Mouse (Mus musculus): ENCODE results near the gene Kansl3. TPM values are rescaled to one million over a fixed set of nuclear protein-coding genes. Genes with fewer than 3 reads are reported as not detected.

Gene Kansl3
- polyA plus RNA-seq (2015; fragmentation: Nextera tagmentation; extraction: Ambion mirVana): 40.6 and 41.9 TPM in 2 replicates

GRCm38 (mm10) chr1:36368969-36369645 is at the start of gene Kansl3:
Gene Kansl3, minus strand, starts transcription at chr1:36369181.
- Histone ChIP-seq H3K9ac (replicated peaks) (peak within 1 kb of the TSS; percentile 90), H3K4me3 (replicated peaks) (peak within 1 kb of the TSS; percentile 79), H3K4me1 (replicated peaks) (peaks cover 17% of the 10 kb centered on the region), H3K27ac (peak within 1 kb of the TSS; percentile 68; the same call in 1 of the 2 replicates), H3K4me2 (replicated peaks) (peak within 1 kb of the TSS; percentile 73), H3K27me3 (no peaks in the 10 kb centered on the region), H3K36me3 (peaks cover 13% of the 10 kb centered on the region), H3K9me3 (no peaks in the 10 kb centered on the region)
- WGBS: 3% methylated on average over 61 of the region's 61 CpGs
- ATAC-seq: peak; percentile 83

- no peak for ATAC-seq
- H3K36me3 ChIP-seq: no peaks in the 10 kb centered on the region
- no peak overlapping the region for H3K27ac ChIP-seq
- no peak overlapping the region for H3K4me3 ChIP-seq (replicated peaks)
- WGBS: 89% methylated on average over 6 of the region's 6 CpGs
- peaks cover 18% of the 10 kb centered on the region for H3K4me1 ChIP-seq (replicated peaks)
- no peaks in the 10 kb centered on the region for H3K27me3 ChIP-seq
- H3K4me2 ChIP-seq (replicated peaks): no peak overlapping the region
- no peaks in the 10 kb centered on the region for H3K9me3 ChIP-seq
- H3K9ac ChIP-seq (replicated peaks): no peak overlapping the region
Observed at GRCm38 (mm10) chr1:36404531-36404930, 35.5 kb upstream of the Kansl3 start.

GRCm38 (mm10) chr1:36401509-36401908 is 32.5 kb upstream of the Kansl3 start:
- Histone ChIP-seq H3K4me3 (replicated peaks) (no peak overlapping the region), H3K4me1 (replicated peaks) (peaks cover 18% of the 10 kb centered on the region), H3K27ac (peak overlapping the region; percentile 69), H3K9ac (replicated peaks) (no peak overlapping the region), H3K36me3 (no peaks in the 10 kb centered on the region), H3K4me2 (replicated peaks) (no peak overlapping the region), H3K27me3 (no peaks in the 10 kb centered on the region), H3K9me3 (no peaks in the 10 kb centered on the region)
- ATAC-seq: peak; percentile 90
- 37% methylated on average over 4 of the region's 4 CpGs for WGBS

GRCm38 (mm10) chr1:36397041-36397440 is 28.1 kb upstream of the Kansl3 start:
- no peaks in the 10 kb centered on the region for H3K9me3 ChIP-seq
- H3K36me3 ChIP-seq: no peaks in the 10 kb centered on the region
- no peak for ATAC-seq
- H3K27ac ChIP-seq: no peak overlapping the region
- no peak overlapping the region for H3K9ac ChIP-seq (replicated peaks)
- WGBS: 31% methylated on average over 6 of the region's 6 CpGs
- no peak overlapping the region for H3K4me3 ChIP-seq (replicated peaks)
- peaks cover 12% of the 10 kb centered on the region for H3K4me1 ChIP-seq (replicated peaks)
- no peaks in the 10 kb centered on the region for H3K27me3 ChIP-seq
- no peak overlapping the region for H3K4me2 ChIP-seq (replicated peaks)

GRCm38 (mm10) chr1:36379582-36379981 is 10.6 kb upstream of the Kansl3 start:
- Histone ChIP-seq H3K4me1 (replicated peaks) (no peaks in the 10 kb centered on the region), H3K27me3 (no peaks in the 10 kb centered on the region), H3K4me2 (replicated peaks) (no peak overlapping the region), H3K9ac (replicated peaks) (no peak overlapping the region), H3K27ac (no peak overlapping the region), H3K4me3 (replicated peaks) (no peak overlapping the region), H3K9me3 (no peaks in the 10 kb centered on the region), H3K36me3 (no peaks in the 10 kb centered on the region)
- WGBS: 61% methylated on average over 4 of the region's 4 CpGs
- no peak for ATAC-seq

- Histone ChIP-seq H3K4me1 (replicated peaks) (no peaks in the 10 kb centered on the region), H3K27me3 (no peaks in the 10 kb centered on the region), H3K36me3 (no peaks in the 10 kb centered on the region), H3K4me2 (replicated peaks) (no peak overlapping the region), H3K9me3 (no peaks in the 10 kb centered on the region), H3K9ac (replicated peaks) (no peak overlapping the region), H3K27ac (no peak overlapping the region), H3K4me3 (replicated peaks) (no peak overlapping the region)
- WGBS: 74% methylated on average over 6 of the region's 6 CpGs
- ATAC-seq: no peak
Observed at GRCm38 (mm10) chr1:36378880-36379279, 9.9 kb upstream of the Kansl3 start.

GRCm38 (mm10) chr1:36371934-36372845 is 3.2 kb upstream of the Kansl3 start, which contains the start of gene Fer1l5:
Gene Fer1l5, plus strand, starts transcription at chr1:36372291.
- H3K27me3 ChIP-seq: no peaks in the 10 kb centered on the region
- no peak for ATAC-seq
- no peak within 1 kb of the TSS for H3K27ac ChIP-seq
- H3K9ac ChIP-seq (replicated peaks): no peak within 1 kb of the TSS
- peaks cover 11% of the 10 kb centered on the region for H3K4me1 ChIP-seq (replicated peaks)
- H3K4me2 ChIP-seq (replicated peaks): no peak within 1 kb of the TSS
- no peak within 1 kb of the TSS for H3K4me3 ChIP-seq (replicated peaks)
- H3K9me3 ChIP-seq: no peaks in the 10 kb centered on the region
- H3K36me3 ChIP-seq: no peaks in the 10 kb centered on the region
- 79% methylated on average over 10 of the region's 10 CpGs for WGBS

- Histone ChIP-seq H3K4me1 (replicated peaks) (peaks cover 17% of the 10 kb centered on the region), H3K9ac (replicated peaks) (no peak overlapping the region)
Observed at GRCm38 (mm10) chr1:36370918-36371317, 1.9 kb upstream of the Kansl3 start.

GRCm38 (mm10) chr1:36368112-36368968 is 641 bp downstream of the Kansl3 start:
- Histone ChIP-seq H3K4me3 (replicated peaks) (peak overlapping the region; percentile 79), H3K4me2 (replicated peaks) (peak overlapping the region; percentile 73), H3K9ac (replicated peaks) (peak overlapping the region; percentile 90), H3K4me1 (replicated peaks) (peaks cover 17% of the 10 kb centered on the region), H3K36me3 (peaks cover 20% of the 10 kb centered on the region), H3K27me3 (no peaks in the 10 kb centered on the region), H3K27ac (peak overlapping the region; percentile 68; the same call in 1 of the 2 replicates), H3K9me3 (no peaks in the 10 kb centered on the region)
- peak; percentile 91 for ATAC-seq
- 5% methylated on average over 55 of the region's 55 CpGs for WGBS

More at GRCm38 (mm10) chr1:36370918-36371317, 1.9 kb upstream of the Kansl3 start:
- Histone ChIP-seq H3K36me3 (peaks cover 2% of the 10 kb centered on the region; the same call in 1 of the 2 replicates), H3K4me2 (replicated peaks) (no peak overlapping the region), H3K27me3 (no peaks in the 10 kb centered on the region), H3K27ac (no peak overlapping the region), H3K4me3 (replicated peaks) (no peak overlapping the region), H3K9me3 (no peaks in the 10 kb centered on the region)
- WGBS: 84% methylated on average over 6 of the region's 6 CpGs
- no peak for ATAC-seq

- ATAC-seq: no peak
- Histone ChIP-seq H3K9ac (replicated peaks) (peak overlapping the region; percentile 90; the same call in 1 of the 2 replicates), H3K27ac (no peak overlapping the region), H3K9me3 (no peaks in the 10 kb centered on the region), H3K27me3 (no peaks in the 10 kb centered on the region), H3K4me3 (replicated peaks) (peak overlapping the region; percentile 79), H3K36me3 (peaks cover 24% of the 10 kb centered on the region), H3K4me2 (replicated peaks) (peak overlapping the region; percentile 73), H3K4me1 (replicated peaks) (peaks cover 17% of the 10 kb centered on the region)
- 58% methylated on average over 12 of the region's 12 CpGs for WGBS
Observed at GRCm38 (mm10) chr1:36367698-36368097, 1.3 kb downstream of the Kansl3 start.

GRCm38 (mm10) chr1:36356955-36357695 is 11.9 kb downstream of the Kansl3 start:
- no peak overlapping the region for H3K4me2 ChIP-seq (replicated peaks)
- no peaks in the 10 kb centered on the region for H3K9me3 ChIP-seq
- peaks cover 67% of the 10 kb centered on the region for H3K36me3 ChIP-seq
- H3K27ac ChIP-seq: no peak overlapping the region
- no peak overlapping the region for H3K4me3 ChIP-seq (replicated peaks)
- no peak overlapping the region for H3K9ac ChIP-seq (replicated peaks)
- ATAC-seq: no peak
- H3K4me1 ChIP-seq (replicated peaks): no peaks in the 10 kb centered on the region
- H3K27me3 ChIP-seq: no peaks in the 10 kb centered on the region
- WGBS: 94% methylated on average over 5 of the region's 5 CpGs
